Mouse (Mus musculus) embryo, embryonic 11 days (tissue): Measurements from ENCODE around the gene Stk32b.

Source experiments
- DNase-seq: peaks from one replicate; pipeline ENCODE4 v3.0.0-alpha.2; 2015

Stk32b gene

DNA sequence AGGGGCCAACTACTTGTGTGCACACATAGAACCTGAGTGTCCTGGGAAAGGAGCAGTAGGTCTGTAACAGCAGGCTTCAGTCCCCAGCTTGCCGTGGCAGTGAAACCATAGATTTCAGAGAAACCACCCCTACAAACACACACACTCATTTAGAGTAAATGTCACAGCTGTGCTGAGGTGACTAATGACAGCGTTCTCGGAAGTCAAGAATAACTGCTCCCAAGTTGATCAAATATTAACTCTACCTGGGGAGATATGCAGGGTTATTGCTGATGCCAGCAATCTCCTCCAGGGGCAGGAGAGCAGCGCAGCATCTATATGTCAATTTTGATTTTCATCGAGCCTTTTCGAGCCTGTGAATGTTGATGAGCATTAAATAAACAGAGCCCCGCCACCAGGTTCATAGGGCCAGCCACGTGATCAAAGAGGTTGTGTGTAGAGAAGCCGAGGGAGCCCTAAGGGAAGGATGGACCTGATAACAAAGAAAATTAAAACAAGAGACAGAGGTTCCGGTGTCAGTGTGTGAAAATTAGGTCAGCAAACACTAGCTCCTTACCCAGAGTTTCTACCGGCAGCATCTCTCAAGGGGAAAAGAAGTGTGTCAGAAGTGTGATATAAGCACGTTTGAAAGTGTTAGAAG is 210.0 kb downstream of the Stk32b start:
- DNase-seq: no peak

DNA sequence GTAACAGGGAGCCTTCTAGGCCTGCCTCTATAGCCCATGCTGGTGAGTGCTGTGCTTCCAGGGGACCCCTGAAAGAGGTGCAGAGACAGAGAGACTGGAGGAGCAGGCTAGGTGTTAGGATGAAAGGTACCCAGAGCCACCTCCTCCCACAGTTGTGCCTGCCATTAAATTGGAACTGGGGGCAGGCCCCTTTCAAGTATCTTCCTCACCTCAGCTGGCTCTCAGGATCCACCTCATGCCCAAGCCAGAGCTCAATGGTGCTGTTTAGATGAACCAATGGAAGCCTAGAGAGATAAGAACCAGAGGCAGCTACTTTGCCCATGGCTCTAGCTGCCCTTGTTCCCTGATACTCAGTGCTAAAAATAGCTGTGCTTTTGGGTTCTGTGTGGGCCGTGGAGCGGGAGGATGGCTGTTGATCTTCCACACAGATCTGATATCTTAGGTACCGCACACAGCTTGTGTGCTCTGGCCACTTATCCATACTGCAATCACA is 221.9 kb downstream of the Stk32b start:
- DNase-seq: no peak

DNA sequence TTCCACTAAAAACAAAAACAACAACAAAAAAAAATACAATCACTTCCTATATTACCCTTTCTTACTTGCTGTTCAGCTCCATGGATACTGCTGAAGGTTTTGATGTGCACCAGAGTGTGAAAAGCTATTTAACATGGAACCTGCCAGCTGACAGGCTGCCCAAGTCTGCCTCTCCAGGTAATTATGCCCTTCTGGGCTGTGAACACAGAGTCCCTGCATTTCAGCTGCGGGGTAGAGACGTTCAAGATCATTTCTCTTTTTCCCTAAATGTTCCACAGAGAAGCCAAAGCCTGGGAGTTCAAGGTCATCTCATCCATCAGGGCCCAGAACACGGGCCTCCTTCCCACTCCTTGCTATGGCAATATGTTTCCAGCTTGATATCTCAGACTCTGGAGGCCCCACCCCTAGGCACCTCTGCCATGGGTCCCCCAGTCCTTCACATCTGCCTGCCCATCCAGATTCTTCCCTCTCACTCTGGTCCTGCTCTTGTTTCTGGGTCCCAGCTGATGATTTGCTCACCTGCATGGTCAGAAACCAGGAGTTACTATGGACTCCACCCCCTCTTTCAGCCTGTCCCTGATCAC is 244.9 kb downstream of the Stk32b start:
- no peak for DNase-seq

DNA sequence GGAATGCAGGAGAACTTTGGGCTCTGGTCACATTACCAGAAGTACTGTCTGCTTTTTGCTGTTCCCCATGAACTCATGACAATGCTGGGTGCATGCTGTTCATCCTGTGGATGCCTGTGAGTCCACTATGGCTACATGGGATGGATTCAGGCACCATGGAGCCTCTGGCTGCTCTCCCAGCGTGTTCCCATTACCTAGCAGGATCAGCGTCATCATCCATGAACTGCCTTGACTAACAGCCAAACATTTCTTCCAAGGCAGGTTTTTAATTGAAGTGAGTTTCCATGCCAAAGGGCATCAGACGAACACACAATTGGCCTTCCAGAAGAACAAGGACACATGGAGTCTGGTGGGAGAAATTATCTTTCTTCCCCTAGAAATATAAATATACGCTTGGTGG is 245.4 kb downstream of the Stk32b start:
- no peak for DNase-seq

DNA sequence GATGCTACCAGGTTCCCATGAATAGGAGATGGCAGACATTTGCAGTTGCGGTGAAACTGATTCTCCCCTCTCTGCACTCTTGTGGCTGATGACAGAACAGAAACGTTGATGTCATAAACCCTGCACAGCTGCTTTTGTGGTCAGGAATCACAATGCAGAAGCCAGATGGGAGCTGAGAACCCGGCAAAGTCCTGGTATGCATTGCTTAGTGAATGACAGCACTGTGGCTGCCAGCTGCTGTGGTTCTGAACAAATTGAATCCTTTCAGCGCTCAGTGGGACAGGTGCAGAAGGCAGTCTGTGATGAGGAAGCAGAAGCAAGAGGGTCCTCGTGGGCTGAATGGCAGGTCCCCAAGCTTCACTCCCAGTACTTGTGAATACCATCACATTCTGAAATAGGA is 247.9 kb downstream of the Stk32b start:
- no peak for DNase-seq

DNA sequence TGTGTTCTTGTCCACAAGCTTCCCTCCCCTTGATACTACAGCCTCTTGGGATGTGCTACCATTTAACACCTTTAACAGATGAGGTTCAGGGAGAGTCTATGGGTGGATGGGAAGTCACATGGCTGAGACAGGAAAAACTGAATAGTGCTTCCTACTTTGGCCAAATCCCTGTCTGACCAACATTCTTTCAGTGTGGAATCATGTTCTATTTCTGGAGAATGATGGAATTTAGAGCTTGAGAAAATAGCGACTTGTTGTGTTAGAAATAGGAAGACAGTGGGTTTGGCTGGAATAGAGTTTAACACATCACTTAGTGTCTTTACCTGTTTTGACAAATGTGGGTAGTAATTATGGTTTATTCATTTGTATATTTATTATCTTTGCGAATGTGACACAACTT is 249.3 kb downstream of the Stk32b start:
- DNase-seq: no peak

DNA sequence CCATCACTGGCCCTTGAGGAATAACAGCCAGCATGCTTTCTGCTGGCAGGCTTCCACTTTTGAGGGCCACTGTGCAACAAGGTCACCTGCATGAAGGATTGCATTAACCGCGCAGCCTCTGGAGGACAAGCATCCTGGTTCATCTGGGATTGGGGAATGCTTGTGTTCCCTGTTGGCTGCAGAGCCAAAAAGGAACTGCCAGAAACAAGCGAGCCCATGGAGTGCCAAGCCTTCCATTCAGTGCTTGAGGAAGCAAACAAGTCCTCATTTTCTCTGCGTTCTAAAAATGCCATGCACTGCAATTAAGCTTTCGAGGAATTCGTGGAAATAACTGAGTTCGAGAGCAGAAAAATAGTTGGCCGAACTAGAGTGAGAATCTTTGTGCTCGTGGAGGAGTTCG is 251.5 kb downstream of the Stk32b start:
- no peak for DNase-seq

DNA sequence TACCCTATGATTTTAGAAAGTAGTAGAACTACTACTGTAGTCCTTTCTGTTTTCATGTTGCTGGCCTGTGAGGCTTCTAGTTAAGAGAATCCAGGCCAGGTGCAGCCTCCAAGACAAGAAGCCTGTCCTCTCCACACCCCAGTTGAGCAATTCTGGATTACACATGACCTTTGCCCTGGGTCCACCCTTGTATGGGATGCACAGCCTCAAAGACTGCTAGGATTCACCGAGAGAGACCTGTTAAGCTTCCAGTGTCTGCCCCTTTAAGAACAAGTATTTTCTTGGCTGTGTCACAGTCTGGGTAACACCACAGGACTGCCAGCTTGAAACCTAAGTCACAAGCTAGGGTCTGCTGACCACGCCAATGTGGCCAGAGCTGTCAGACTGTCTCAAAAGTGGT is 258.7 kb downstream of the Stk32b start:
- DNase-seq: no peak

DNA sequence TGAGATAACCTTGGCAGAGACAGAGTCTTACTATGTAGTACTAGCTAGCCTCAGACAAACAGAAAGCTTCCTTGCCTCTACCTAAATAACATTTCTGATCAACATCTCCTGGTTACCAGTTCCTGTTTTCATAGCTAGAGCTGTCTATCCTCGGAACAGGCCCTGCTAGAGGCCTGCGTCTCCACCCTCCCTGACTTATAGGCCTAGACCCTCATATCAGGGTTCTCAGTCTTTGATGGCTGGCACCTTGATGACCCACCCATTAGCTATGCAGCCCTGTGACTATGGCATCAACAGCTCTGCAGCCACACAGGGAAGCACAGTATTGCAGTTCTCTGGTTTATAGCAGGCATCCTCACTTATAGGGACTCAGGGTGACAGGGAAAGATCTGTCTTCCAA is 259.1 kb downstream of the Stk32b start:
- DNase-seq: no peak

DNA sequence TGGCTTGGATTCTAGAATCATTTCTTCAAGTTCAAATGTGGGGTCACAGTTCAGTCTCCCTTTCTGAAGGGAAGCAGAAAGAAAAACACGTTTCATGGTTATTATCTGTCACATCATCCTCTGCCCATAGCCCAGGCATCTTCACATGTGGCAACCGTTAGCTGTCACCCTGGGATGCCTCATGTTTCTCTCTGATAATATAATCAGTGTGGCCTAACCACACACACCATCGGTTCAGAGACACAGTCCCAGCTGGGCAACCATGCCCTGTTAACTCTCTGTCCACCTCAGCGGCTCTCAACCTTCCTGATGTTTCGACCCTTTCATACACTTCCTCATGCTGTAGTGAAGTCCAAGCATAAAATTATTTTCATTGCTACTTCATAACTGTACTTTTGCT is 259.8 kb downstream of the Stk32b start:
- no peak for DNase-seq

DNA sequence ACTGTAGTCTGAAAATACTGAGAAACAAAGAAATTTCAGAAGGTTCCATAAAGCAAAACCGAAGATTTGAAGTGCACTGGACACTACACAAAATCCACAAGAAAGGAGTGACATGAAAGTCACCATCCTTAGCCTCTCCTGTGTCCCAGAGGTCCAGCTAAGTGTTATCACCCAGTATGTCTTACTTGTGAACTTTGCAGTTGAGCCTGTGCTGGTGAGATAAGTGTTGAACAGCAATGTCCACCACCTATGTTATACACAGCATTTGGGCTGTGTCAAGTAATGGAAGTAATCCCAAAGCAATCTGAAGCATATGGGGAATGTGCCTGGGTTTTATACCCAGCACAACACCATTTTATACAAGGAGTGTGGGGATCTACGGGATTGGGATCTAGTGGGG is 260.4 kb downstream of the Stk32b start:
- no peak for DNase-seq

DNA sequence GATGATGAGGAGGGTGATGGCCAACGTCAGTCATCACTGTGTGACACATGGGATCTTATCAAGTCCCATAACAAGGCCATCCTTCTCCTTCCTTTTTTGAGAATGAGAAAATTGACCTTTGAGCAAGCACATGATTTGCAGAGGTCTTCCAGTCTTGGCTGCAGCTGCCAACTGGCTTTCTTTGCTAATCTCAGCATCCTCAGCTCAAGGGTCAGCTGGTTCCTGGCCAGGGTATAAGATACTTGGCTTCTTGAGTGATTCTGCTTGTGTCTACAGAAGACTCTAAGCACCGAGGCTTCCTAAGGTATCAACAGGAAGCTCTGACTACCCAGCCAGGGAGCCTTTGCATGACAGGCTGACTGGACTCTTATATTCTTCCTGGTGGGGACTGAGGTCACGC is 269.4 kb downstream of the Stk32b start:
- no peak for DNase-seq

DNA sequence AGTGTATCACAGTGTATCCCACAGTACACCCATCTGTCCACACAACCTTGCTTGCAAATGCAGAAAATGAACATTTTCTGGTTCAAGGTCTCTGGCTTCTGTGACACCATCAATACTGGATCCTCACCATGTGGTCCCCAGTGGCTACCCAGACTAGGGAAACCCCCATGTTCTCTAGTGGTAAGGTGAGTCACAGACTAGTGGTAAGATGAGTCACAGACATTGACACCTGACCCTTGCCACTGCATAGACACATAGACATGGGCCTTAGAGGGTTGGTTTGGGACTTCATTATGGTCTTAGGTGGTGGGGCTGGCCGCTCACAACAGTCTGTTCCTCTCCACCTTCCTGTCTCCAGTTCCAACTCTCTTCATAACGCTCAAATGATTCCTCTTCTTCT is 274.2 kb downstream of the Stk32b start:
- no peak for DNase-seq

DNA sequence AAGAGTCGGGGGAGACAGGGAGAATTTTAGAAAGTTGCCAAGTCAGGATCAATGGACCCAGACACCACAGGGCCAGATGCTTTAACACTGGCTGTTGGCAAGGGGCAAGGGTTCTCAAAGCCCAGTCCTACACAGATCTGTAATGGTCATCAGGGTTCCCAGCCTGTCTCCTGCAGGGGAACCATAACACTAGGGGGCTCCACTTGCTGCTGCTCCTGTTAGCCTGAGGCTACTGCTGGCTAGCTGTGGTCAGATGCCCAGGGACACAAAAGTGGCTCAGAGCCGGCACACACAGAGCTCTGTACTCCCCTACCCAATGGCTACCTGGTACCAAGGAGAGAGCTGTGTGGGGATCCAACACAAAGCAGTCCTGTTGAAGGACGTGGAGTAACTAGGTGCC is 281.6 kb downstream of the Stk32b start:
- DNase-seq: no peak

DNA sequence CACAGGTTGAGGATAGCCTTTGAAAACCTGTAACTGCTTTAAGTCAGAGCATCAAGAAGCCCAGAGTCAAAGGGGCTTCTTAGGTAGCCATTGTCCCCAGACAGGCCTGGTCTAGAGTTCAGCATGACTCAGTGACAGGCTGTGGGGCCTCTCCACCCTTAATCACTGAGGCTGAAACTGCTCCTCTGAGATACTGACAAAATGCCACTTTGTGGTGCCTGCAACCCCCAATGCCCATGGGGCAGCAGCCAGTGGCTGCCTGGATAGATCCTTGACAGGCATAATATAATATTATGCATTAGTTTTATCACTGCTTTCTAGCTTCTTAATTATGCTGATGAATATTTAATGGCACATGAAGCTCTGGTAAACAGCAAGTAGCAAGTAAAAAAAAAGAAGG is 289.8 kb downstream of the Stk32b start:
- no peak for DNase-seq

DNA sequence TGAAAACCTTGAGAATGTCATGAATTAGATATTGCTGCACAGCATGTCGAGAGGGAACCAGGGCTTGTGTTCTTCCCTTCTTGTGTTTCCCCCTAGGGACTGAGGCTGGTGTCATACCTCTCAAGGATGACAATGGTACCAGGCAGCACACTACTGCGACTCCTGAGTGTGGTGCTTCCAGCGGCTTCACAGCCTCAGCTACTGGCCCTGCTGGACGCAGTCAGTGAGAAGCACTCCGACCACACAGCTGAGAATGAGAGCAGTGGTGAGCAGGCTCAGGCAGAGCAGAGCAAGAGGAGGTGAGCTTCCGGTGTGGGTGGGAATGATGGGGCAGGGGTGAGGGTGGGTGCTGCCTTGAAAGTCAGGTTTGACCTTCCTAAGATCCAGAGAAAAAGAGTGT is 297.9 kb downstream of the Stk32b start:
- DNase-seq: no peak
